In the genomic region with DNA sequence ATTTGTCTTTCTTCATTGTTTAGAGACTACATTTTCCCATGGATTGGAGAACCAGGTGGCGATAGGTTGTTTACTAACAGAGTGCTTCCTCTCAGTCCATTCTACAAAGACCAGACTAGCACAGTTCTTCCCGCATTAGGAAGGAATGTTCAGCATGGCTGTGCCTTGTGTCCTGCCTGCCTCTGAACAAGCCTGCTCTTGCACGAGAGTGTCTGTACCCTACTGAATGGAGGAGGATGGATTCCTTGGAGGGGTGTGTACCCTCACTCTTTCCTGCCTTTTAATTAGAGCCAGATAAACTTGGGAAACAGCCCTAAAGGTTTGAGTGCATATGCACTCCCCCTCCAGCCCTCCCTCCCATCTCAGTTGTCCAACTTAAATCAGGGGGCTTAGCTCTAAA, we compare ENCODE assay signal across 15 mouse cellular contexts.
DNase-seq lines count a peak whose midpoint lies in the region; ATAC-seq and TF ChIP-seq lines count a peak whose summit lies in the region.
"Had no signal": no experiment of that assay in that cellular context is flagged by ENCODE, and none has a peak within 500 bp of the region (broad histone marks: within the 10 kb centered on the region; RNA-seq: fewer than 3 reads in every experiment).

No protein-coding gene starts in this region.

- no peaks in the 10 kb centered on the region for H3K27me3 ChIP-seq in heart, postnatal 0 days (ENCODE audit: control insufficient read depth, insufficient read depth, low read length)
- no peaks in the 10 kb centered on the region for H3K27me3 ChIP-seq in limb, embryonic 11.5 days (ENCODE audit: control insufficient read depth, insufficient read depth, low read length)
- H3K27me3 ChIP-seq in stomach, postnatal 0 days (ENCODE audit: control insufficient read depth, insufficient read depth, low read length) = no peaks in the 10 kb centered on the region
- H3K27me3 ChIP-seq: liver, embryonic 15.5 days had no signal

- H3K9me3 ChIP-seq in heart, postnatal 0 days (replicated peaks; ENCODE audit: control insufficient read depth, low read length) = no peaks in the 10 kb centered on the region
- H3K9me3 ChIP-seq in limb, embryonic 11.5 days (ENCODE audit: control insufficient read depth, low read length) = no peaks in the 10 kb centered on the region
- no peaks in the 10 kb centered on the region for H3K9me3 ChIP-seq in stomach, postnatal 0 days (ENCODE audit: control insufficient read depth, low read length)
- H3K9me3 ChIP-seq: G1E; hindbrain, embryonic 13.5 days; liver, embryonic 15.5 days had no signal

- TF ChIP-seq EP300 in heart, postnatal 0 days (IDR thresholded peaks at IDR 0.05; ENCODE audit: low read depth) = no peak
- TF ChIP-seq EP300 in stomach, postnatal 0 days (optimal IDR thresholded peaks at IDR 0.05) = no peak

- H3K36me3 ChIP-seq in heart, postnatal 0 days (replicated peaks; ENCODE audit: control insufficient read depth, insufficient read depth, low read length) = peaks cover 19% of the 10 kb centered on the region
- H3K36me3 ChIP-seq in limb, embryonic 11.5 days (ENCODE audit: control insufficient read depth, insufficient read depth, low read length) = peaks cover 2% of the 10 kb centered on the region
- H3K36me3 ChIP-seq in stomach, postnatal 0 days (ENCODE audit: control insufficient read depth, insufficient read depth, low read length) = peaks cover 12% of the 10 kb centered on the region; the same call in 1 of the 2 replicates

- peaks cover 62% of the 10 kb centered on the region for H3K4me1 ChIP-seq in heart, postnatal 0 days (ENCODE audit: control insufficient read depth, insufficient read depth)
- peaks cover 53% of the 10 kb centered on the region for H3K4me1 ChIP-seq in limb, embryonic 11.5 days (ENCODE audit: control insufficient read depth, insufficient read depth, low read length)
- H3K4me1 ChIP-seq in stomach, postnatal 0 days (replicated peaks; ENCODE audit: control insufficient read depth, insufficient read depth) = peaks cover 25% of the 10 kb centered on the region

- intact Hi-C loops in heart, postnatal 14 days (cut with DNase I) = loop anchor here (5.0 kb wide), 1 partner anchor 233 kb away; no protein-coding TSS in a partner anchor

- peak overlapping the region; percentile 86; the same call in 1 of the 2 replicates for H3K27ac ChIP-seq in heart, postnatal 0 days (ENCODE audit: low read depth)
- peak overlapping the region; percentile 32; the same call in 1 of the 2 replicates for H3K27ac ChIP-seq in limb, embryonic 11.5 days (replicated peaks; ENCODE audit: low read depth, low read length)
- peak overlapping the region; percentile 69 for H3K27ac ChIP-seq in stomach, postnatal 0 days (replicated peaks)
- H3K27ac ChIP-seq: hindbrain, embryonic 13.5 days; liver, embryonic 15.5 days had no signal

- H3K4me2 ChIP-seq in heart, postnatal 0 days (ENCODE audit: low read depth, low read length) = peak overlapping the region; percentile 55
- H3K4me2 ChIP-seq in limb, embryonic 11.5 days (ENCODE audit: low read depth, severe bottlenecking) = no peak overlapping the region; the same call in 1 of the 2 replicates
- H3K4me2 ChIP-seq in stomach, postnatal 0 days (replicated peaks; ENCODE audit: low read depth) = peak overlapping the region; percentile 61
- H3K4me2 ChIP-seq: hindbrain, embryonic 13.5 days; liver, embryonic 15.5 days had no signal

- no peak for TF ChIP-seq CTCF in heart, postnatal 0 days (IDR thresholded peaks at IDR 0.05; ENCODE audit: low read depth)
- no peak for TF ChIP-seq CTCF in stomach, postnatal 0 days (IDR thresholded peaks at IDR 0.05; ENCODE audit: low read depth)

- peak; percentile 48; the same call in 1 of the 2 replicates for ATAC-seq in heart, postnatal 0 days (ENCODE audit: insufficient read depth, low read depth)
- 0 out of 2 replicates have a peak, but pooled peaks have one; percentile 28 for ATAC-seq in limb, embryonic 11.5 days (ENCODE audit: insufficient number of reproducible peaks, low FRiP score, low TSS enrichment, low read depth)
- peak; percentile 38 for ATAC-seq in stomach, postnatal 0 days (ENCODE audit: low FRiP score, low TSS enrichment)
- ATAC-seq in erythroid progenitor cell, adult 5-6 weeks (replicated peaks; ENCODE audit: low FRiP score, poor library complexity, severe bottlenecking) = no peak
- ATAC-seq: forebrain, embryonic 14.5 days had no signal

- H3K9ac ChIP-seq in heart, postnatal 0 days (replicated peaks; ENCODE audit: low read depth, low read length) = no peak overlapping the region
- no peak overlapping the region for H3K9ac ChIP-seq in limb, embryonic 11.5 days (ENCODE audit: low read length)
- peak overlapping the region; percentile 32; the same call in 1 of the 2 replicates for H3K9ac ChIP-seq in stomach, postnatal 0 days (ENCODE audit: low read length)
- H3K9ac ChIP-seq: liver, embryonic 15.5 days had no signal

- 0 out of 2 replicates have a peak overlapping the region, but pooled peaks have one; percentile 37 for H3K4me3 ChIP-seq in heart, postnatal 0 days (ENCODE audit: low read depth, low read length)
- no peak overlapping the region for H3K4me3 ChIP-seq in limb, embryonic 11.5 days (ENCODE audit: low read depth, low read length)
- peak overlapping the region; percentile 47 for H3K4me3 ChIP-seq in stomach, postnatal 0 days (ENCODE audit: low read depth, low read length)
- H3K4me3 ChIP-seq: liver, embryonic 15.5 days had no signal

- WGBS in heart, postnatal 0 days = 35% methylated on average over 3 of the region's 3 CpGs
- 18% methylated on average over 3 of the region's 3 CpGs for WGBS in limb, embryonic 11.5 days
- WGBS in stomach, postnatal 0 days = 7% methylated on average over 3 of the region's 3 CpGs

- DNase-seq in heart, postnatal 0 days (ENCODE audit: low spot score) = no peak
- DNase-seq in heart, postnatal 14 days = no peak
- DNase-seq in urinary bladder, postnatal 14 days (ENCODE audit: low spot score) = peak; percentile 70
- no peak for DNase-seq in urinary bladder, postnatal 36 days (ENCODE audit: low spot score in 2 of 2)
- no peak for DNase-seq in limb, embryonic 11.5 days (ENCODE audit: low spot score)
- no peak for DNase-seq in stomach, postnatal 0 days (ENCODE audit: low spot score)
- DNase-seq in frontal cortex, adult 2 months (ENCODE audit: extremely low spot score in 1 of 2, low spot score in 1 of 2) = no peak
- DNase-seq: adrenal gland, adult 8-10 months; cerebellum, adult 2 months; spleen, adult 18-20 months had no signal

Comparison
In these comparisons a context has a peak if more than half of its experiments do, and no peak if none do; other contexts are left out.
1. H3K27ac ChIP-seq: peak in every context shown above with its lines; median percentile 86 in heart, postnatal 0 days; 69 in stomach, postnatal 0 days; 32 in limb, embryonic 11.5 days.